Mouse (Mus musculus) ES-Bruce4 (cell line): ENCODE results near the gene Acaca. TPM values are rescaled to one million over a fixed set of nuclear protein-coding genes. Genes with fewer than 3 reads are reported as not detected.

Experiments used
- H3K27ac ChIP-seq: 2 replicates; pipeline ENCODE4 v1.5.1; 2012; ENCODE audit warnings: low read length, inconsistent platforms; ENCODE audit not compliant: insufficient read depth
- H3K27me3 ChIP-seq: 2 replicates; pipeline ENCODE4 v1.6.1; 2012; ENCODE audit warnings: mild to moderate bottlenecking, low read length, inconsistent platforms; ENCODE audit not compliant: control insufficient read depth, poor library complexity, insufficient read depth, severe bottlenecking
- H3K36me3 ChIP-seq: 2 replicates; pipeline ENCODE4 v1.6.1; 2012; ENCODE audit warnings: inconsistent platforms, mild to moderate bottlenecking, low read length, moderate library complexity; ENCODE audit not compliant: control insufficient read depth, poor library complexity, insufficient read depth, severe bottlenecking
- H3K4me1 ChIP-seq: one replicate; pipeline ENCODE4 v1.8.1; 2011; ENCODE audit warnings: low read length; ENCODE audit not compliant: control insufficient read depth, insufficient read depth
- H3K4me3 ChIP-seq: 2 replicates; pipeline ENCODE4 v1.5.1; 2011; ENCODE audit warnings: low read depth, mild to moderate bottlenecking, low read length
- H3K9ac ChIP-seq: 2 replicates; pipeline ENCODE4 v1.6.1; 2012; ENCODE audit warnings: low read depth, mild to moderate bottlenecking, inconsistent platforms; ENCODE audit not compliant: poor library complexity, severe bottlenecking
- H3K9me3 ChIP-seq: replicated peaks from 2 replicates; pipeline ENCODE4 v1.6.1; 2012; ENCODE audit warnings: mild to moderate bottlenecking, low read length, inconsistent platforms; ENCODE audit not compliant: control insufficient read depth, poor library complexity, insufficient read depth, severe bottlenecking
- CTCF ChIP-seq: IDR thresholded peaks from one replicate; pipeline ENCODE4 v1.8.1; 2011; ENCODE audit warnings: low read depth, low read length
- EP300 ChIP-seq: IDR thresholded peaks from 2 replicates; pipeline ENCODE4 v1.6.1; 2011; ENCODE audit warnings: low read depth, low read length; ENCODE audit not compliant: insufficient read depth
- POLR2A ChIP-seq: IDR thresholded peaks from one replicate; pipeline ENCODE4 v1.8.1; 2011; ENCODE audit warnings: low read length; ENCODE audit not compliant: insufficient read depth
- polyA plus RNA-seq: library from polyadenylated mRNA; stranded (reverse); fragments of >200 nt; gene quantifications from 2 replicates; pipeline ENCODE4 v1.2.4, GENCODE M21; 2011; ENCODE audit warnings: low read depth; ENCODE audit not compliant: missing spikeins, insufficient read depth, insufficient read length

Acaca gene
- polyA plus RNA-seq, 1 experiment = 49.5 TPM

DNA sequence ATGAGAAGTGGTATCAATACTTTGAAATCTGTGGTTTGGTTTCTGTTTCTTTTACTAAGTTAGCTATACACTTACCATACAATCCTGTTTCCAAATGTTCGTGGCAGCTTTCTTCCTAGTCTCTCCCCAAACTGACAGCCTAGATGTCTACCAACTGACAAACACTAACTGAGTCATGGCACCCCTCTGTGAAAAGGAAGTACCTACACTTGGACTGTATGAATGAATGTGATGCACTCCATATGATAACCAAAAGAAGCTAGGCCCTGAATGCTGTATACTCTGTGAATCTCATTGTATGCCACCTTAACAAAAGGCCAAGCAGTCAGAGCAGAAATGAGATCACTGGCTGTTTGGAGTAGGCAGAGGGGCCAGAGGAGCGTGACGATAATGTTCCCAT lies 227.8 kb downstream of the Acaca start:
- no peaks in the 10 kb centered on the region for H3K36me3 ChIP-seq
- no peak for TF ChIP-seq EP300
- no peak for TF ChIP-seq POLR2A
- no peak for TF ChIP-seq CTCF
- no peak overlapping the region for H3K4me3 ChIP-seq
- no peaks in the 10 kb centered on the region for H3K27me3 ChIP-seq
- H3K9me3 ChIP-seq = no peaks in the 10 kb centered on the region
- no peak overlapping the region for H3K9ac ChIP-seq
- no peak overlapping the region for H3K27ac ChIP-seq
- no peaks in the 10 kb centered on the region for H3K4me1 ChIP-seq

- no peaks in the 10 kb centered on the region for H3K9me3 ChIP-seq
- TF ChIP-seq EP300 = no peak
- TF ChIP-seq CTCF = no peak
- TF ChIP-seq POLR2A = no peak
- H3K27ac ChIP-seq = no peak overlapping the region
- no peaks in the 10 kb centered on the region for H3K36me3 ChIP-seq
- H3K4me3 ChIP-seq = no peak overlapping the region
- H3K4me1 ChIP-seq = no peaks in the 10 kb centered on the region
- no peak overlapping the region for H3K9ac ChIP-seq
- H3K27me3 ChIP-seq = no peaks in the 10 kb centered on the region
These were observed 228.3 kb downstream of the Acaca start for GRCm38 (mm10) chr11:84357771-84358170.

GRCm38 (mm10) chr11:84361551-84361950 lies 232.1 kb downstream of the Acaca start:
- Histone ChIP-seq H3K4me3 (no peak overlapping the region), H3K27me3 (no peaks in the 10 kb centered on the region), H3K27ac (no peak overlapping the region), H3K9ac (no peak overlapping the region), H3K36me3 (no peaks in the 10 kb centered on the region), H3K9me3 (no peaks in the 10 kb centered on the region), H3K4me1 (no peaks in the 10 kb centered on the region)
- TF ChIP-seq POLR2A (no peak), CTCF (no peak), EP300 (no peak)

DNA sequence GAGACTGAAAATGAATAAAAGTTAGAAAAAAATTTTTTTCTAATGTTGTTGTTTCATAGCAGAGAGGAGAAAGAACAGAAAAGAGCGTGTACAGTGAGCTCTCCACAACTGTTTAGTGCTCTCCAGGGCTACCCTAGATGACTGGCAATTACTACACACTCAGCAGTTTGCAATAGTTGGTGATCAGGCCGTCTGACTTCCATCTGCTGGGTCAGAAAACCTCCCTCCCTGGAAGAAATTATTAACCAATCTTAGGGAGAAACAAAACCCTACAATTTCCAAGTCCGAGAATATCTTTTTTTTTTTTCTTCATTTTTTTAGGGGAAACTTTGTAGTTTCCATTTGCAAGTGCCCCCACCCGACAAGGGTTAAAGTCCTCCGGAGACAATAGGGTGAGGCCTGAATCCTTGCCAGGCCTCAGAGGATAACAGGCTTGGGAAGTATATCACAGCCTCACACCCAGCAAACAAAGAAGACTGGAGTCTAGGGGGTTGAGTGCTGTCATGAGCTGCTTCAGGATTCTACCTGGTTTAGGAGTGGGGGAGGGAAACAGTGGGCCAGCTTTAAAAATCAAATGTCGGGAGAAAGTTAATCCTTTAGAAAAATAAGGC lies 233.3 kb downstream of the Acaca start:
- no peak overlapping the region for H3K27ac ChIP-seq
- TF ChIP-seq CTCF = no peak
- TF ChIP-seq EP300 = no peak
- TF ChIP-seq POLR2A = no peak

DNA sequence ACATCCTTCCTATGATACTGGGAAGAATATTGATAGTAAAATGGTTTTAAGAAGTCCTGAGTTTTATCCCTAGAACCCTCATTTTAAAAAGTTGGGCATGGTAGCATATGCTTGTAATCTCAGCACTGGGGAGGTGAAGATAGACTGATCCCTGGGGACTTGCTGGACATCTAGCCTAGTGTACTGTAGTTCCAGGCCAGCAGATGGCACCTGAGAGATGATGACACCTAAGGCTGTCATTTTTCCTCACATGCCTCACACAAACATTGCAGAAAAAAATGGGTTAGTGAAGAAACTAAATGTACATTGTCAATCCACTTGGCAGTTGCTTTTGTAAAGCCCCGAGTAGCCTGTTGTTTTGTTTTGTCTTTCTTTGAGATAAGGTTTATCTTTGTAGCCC lies 235.8 kb downstream of the Acaca start:
- TF ChIP-seq POLR2A (no peak), EP300 (no peak), CTCF (no peak)
- no peak overlapping the region for H3K4me3 ChIP-seq
- no peak overlapping the region for H3K9ac ChIP-seq
- H3K27me3 ChIP-seq = no peaks in the 10 kb centered on the region
- H3K36me3 ChIP-seq = no peaks in the 10 kb centered on the region
- H3K27ac ChIP-seq = no peak overlapping the region
- no peaks in the 10 kb centered on the region for H3K4me1 ChIP-seq
- H3K9me3 ChIP-seq = no peaks in the 10 kb centered on the region

More for the DNA sequence above, 233.3 kb downstream of the Acaca start:
- H3K36me3 ChIP-seq = no peaks in the 10 kb centered on the region
- H3K4me1 ChIP-seq = no peaks in the 10 kb centered on the region
- no peaks in the 10 kb centered on the region for H3K27me3 ChIP-seq
- no peaks in the 10 kb centered on the region for H3K9me3 ChIP-seq
- no peak overlapping the region for H3K9ac ChIP-seq
- no peak overlapping the region for H3K4me3 ChIP-seq

- Histone ChIP-seq H3K27me3 (no peaks in the 10 kb centered on the region), H3K4me3 (no peak overlapping the region), H3K27ac (no peak overlapping the region), H3K4me1 (no peaks in the 10 kb centered on the region), H3K9me3 (no peaks in the 10 kb centered on the region), H3K9ac (no peak overlapping the region), H3K36me3 (peaks cover 4% of the 10 kb centered on the region; the same call in 1 of the 2 replicates)
- no peak for TF ChIP-seq CTCF
- TF ChIP-seq EP300 = no peak
- no peak for TF ChIP-seq POLR2A
These were observed 239.4 kb downstream of the Acaca start for GRCm38 (mm10) chr11:84368902-84369301.
